Mouse (Mus musculus) E14TG2a.4 (cell line): Measurements from ENCODE around the gene Hoxd3.

Experiments used
- CTCF ChIP-seq: conservative IDR thresholded peaks from 2 replicates; pipeline ENCODE4 v1.5.1; 2014; ENCODE audit warnings: low read length
- POU5F1 ChIP-seq: IDR thresholded peaks from 2 replicates; pipeline ENCODE4 v1.6.1; 2014; ENCODE audit warnings: low read length, borderline replicate concordance

DNA sequence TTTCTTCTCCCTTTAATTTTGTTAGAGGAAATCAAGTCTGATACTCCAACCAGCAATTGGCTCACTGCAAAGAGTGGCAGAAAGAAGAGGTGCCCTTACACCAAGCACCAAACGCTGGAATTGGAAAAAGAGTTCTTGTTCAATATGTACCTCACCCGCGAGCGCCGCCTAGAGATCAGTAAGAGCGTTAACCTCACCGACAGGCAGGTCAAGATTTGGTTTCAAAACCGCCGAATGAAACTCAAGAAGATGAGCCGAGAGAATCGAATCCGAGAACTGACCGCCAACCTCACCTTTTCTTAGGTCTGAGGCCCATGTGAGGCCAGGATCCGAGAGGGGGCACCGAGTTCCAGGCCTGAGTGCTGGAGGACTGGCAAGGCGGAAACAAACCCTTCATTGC is 17.7 kb upstream of the Hoxd3 start:
- TF ChIP-seq CTCF: peak; percentile 85
- TF ChIP-seq POU5F1: no peak
